Mouse (Mus musculus) cerebellum, adult 18-20 months (tissue): ENCODE data around the gene Etv1.

Experiments used
- DNase-seq, 2 experiments: peaks; one replicate each; pipeline ENCODE4 v3.0.0; 2021

The Etv1 gene

DNA sequence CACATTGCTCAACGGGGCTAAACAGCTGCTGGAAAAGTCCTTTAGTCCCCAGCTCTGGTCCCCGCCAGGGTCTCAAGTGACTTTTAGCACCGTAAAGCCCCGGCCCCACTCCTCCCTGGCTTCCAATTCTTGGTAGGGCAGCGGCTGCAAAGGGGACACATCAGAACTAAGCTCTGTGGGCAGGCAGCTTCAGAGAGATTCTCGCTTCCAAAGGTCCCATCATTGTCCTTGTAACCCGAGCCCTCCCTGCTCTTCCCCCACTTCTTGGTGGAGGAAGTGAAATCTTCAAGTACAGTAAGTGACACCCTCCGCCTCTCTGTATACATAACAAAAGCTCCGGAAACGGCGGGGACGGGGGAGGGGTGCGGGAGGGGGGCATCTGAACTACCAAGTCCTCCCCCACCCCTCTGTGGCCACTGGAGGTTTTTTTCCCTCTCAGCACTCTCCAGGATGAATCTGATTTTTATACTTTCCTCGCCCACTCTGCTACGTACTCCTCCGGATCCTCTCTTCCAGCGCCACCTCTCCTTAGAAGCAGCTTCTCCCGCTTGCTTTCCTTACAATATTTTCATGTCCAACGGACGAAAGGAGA is at the start of gene Etv1:
Gene Etv1, plus strand, starts transcription at position 195 of the 592 bp plus-strand sequence.
- DNase-seq = peak; percentile 45 to 57

DNA sequence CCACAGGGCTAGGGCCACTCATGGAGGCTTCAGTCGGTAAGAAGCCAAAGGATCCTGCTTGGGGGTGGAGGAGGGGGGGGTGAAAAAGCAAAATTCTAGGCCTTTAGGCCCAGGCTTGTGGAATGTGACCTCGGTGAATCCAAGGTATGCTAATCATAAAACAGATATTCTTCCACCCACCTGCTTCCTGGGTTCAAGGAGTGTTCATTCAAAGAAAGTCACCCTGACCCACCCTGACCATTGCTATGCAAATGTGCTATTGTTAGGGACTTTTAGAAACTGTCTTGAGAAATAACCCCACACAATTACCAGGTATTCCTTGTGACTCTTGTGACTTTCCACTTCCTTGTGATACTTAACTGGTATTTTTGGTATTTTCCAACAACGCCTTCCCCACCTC is 49.5 kb upstream of the Etv1 start:
- DNase-seq = no peak

DNA sequence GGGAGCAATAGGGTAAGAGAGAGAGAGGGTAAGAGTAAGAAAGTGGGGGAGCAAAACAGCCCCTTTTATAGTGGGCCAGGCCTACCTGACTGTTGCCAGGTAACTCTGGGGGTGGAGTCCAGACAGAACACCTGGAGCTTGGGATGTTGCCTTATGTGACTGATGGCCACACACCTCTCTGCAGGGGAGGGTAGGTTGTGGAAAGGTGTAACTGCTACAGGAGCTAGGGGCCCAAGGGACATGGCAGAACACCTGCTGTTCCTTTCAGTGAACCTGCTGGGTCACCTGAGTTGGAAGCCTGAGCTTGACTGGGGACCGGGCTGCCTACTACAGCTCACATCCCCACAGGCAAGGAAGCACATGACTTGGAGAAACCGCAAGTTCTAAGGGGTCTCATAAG is 48.4 kb upstream of the Etv1 start:
- DNase-seq = no peak

DNA sequence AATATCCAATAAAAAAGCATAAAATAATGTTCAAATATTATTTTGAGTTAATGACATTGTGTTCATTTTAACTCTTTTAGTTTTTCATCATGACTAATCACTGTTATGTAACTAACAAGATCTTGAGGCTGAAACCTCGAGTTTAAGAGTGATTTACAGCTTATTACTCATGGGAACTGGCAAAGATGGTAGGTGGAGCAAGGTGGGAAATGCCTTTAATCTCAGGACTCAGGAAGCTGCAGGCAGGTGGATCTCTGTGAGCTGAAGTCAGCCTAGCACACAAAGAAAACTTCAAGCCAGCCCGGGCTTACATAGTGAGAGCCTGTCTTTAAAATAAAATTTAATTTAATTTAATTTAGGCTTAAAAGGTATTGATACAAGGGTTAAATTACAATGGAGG is 19.9 kb upstream of the Etv1 start:
- DNase-seq = no peak

DNA sequence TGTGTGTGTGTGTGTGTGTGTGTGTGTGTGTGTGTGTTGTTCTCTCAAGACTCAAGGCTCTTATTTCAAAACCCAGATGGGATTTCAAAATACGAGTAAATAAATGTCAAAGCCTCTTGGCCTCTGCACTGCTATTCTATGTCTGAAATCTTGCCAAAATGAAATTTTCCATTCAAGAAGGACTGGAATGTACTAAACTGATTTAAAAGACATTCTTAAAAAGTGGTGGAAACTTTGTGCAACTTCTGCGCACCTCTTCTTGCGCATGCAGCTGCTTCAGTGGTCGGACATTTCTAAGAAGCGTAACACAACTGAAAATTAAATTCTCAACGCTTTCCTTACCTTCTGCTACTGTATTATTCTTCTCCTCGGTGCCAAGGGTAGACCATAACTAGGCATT is 1.9 kb upstream of the Etv1 start:
- no peak for DNase-seq

DNA sequence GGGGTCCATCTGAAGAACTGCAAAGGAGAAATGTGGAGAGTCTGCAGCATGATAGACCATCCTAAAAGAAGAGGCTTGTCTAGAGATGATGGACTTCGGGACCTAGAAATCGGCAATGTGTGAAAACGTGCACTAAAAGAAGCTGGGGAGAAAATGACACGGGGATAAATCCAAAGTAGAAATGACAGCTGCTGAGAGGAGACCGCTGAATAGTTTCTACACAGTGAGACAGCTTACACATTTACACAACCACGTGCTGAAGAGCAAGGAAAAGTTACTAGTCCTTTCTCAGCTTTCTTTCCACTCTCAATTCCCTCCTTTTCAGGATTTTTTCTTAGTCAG is 1.3 kb upstream of the Etv1 start:
- DNase-seq = no peak

DNA sequence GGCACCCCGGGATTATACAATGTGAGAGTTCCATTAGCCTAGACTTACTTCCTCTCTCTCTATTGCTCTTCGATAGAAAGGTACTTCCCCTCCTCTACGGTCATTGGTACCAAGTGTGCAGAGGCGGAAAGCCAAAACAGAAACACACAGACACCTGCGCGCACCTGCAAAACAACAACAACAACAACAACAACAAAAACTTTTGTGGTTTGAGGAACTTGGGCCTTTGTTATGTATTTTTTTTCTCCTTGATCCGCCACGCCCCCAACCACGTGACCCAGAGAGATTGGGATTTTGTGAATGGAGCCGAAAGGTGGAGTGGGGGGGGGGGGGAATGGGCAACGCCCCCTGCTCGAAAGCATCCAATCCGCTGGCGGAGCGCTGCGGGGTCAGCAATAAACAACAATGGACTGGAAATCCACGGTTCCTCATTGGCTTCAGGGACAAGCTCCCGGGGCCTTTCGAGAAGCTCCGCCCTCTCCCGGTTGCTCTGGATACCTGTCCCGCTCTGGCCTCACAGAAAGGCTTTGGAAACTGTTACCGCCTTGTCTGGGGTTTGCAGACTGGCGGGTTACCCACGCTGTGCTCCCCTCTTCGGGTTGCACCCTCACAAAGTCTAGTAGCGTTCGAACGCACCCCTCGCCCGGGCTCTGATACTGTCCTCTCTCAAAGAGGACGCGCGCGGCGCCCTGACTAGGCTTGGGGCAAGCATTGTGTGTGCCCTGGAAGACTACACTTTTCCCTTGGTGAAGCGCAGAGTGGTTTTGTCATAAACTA is 693 bp upstream of the Etv1 start:
- peak; percentile 87 to 94 for DNase-seq

DNA sequence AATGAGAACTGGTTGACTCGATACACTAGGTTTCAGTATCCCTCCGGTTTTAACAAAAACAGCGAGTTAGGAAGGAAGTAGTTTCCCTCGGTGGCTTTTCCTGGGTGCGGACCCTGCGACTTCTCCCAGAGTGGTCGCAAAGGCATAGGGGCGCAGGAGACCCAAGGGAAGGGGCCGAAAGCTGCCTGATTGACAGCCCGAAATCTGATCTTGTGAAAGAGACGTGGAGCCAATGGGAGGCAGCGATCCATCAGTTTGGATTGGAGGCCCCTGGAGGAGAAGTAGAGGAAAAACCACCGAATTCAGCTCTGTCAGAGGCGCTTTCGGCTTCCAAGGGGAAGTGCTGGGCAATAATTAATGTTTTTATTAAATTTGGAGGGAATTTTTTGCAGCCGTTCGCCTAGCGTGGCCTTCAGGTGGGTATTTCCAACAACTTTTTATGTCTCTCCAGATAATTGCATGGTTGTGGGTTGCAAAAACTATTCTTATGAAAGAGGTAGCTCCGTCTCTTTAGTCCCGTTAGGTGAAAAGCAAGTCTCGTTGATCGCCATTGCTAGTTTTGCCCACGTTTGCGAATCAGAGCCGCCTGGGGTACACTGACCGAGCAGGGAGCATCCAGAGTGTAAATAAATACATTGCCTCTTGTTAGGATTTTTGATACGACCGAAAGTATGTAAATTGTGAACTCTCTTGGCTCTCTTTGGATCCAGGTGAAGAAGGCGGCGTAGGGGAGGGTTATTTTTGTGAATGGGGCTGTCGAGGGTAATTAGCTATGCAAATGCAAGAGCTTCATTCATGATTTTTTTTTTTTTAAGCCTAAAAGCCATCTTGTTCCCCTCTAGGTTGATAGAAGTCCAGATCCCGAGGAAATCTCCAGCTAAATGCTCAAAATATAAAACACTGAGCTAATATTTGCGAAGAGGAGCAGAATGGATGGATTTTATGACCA is 1.1 kb downstream of the Etv1 start:
- DNase-seq = peak; percentile 76 to 79

DNA sequence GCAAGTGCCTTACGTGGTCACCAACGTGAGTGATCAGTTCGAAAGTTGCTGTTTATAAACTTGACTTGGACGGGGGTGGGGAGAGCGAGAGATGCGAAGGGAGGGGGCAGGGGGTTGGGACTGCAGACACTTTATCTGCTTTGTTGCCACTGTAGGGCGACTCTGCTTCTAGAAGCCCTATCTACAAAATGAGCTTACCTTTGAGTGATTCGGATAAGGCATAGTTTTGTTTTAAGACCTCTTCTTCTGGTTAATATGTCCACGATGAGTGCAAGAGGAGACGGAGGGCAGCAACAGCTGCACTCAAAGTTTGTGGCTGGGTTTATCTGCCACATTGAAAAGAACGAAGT is 1.8 kb downstream of the Etv1 start:
- DNase-seq = peak; percentile 72

DNA sequence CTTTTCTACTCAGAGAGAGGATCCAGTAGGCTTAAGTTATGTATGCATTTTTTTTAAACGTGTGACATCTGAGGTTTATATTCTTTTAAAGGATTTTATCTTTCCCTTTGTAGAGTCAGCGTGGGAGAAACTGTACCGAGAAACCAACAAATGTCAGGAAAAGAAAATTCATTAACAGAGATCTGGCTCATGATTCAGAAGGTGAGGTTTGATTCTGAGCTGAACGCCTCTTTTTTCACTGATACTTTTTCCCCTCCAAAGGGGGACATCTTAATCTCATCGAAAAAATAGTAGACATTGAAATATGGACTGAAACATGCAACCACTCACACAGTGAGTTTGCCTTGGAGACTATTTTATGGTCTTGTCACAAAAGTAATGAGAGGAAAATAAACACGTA is 2.5 kb downstream of the Etv1 start:
- no peak for DNase-seq

DNA sequence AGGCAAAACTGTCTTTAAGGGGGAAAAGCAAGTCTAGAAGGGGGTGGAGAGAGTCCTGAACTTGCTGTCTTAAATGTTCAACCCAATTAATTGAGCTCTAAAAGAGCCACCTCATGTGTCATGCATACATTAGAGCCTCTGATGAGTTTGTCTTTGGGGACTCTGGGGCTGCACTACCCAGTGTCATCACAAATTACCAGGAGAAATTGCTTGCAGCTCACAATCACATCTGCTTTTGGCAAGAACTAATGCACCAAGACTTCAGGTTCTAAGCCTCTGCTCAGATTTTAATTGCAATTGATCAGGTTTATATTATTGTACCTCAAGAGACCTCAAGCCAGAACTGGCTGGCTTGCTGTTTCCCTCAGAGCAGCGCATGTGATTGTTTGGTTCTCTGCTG is 4.1 kb downstream of the Etv1 start:
- peak; percentile 25 to 59 for DNase-seq

DNA sequence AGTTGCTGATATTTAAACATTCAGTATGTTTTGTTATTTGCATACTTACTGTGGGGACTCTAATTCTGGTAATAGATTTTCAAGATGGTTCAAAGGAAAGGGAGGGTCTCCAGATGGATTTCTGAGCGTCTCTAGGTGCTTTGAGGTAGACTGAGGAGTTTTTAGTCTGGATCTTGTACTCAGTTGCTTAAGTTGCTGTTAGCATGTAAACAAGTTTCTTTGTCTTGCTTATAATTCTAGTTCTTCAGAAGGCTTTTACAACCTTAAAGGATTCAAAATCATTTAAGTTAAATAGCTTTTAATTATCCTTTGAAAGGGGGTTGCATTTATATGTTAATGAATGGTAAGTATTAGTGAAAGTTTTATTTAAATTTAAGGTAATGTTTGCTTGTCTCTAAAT is 5.0 kb downstream of the Etv1 start:
- DNase-seq = no peak

DNA sequence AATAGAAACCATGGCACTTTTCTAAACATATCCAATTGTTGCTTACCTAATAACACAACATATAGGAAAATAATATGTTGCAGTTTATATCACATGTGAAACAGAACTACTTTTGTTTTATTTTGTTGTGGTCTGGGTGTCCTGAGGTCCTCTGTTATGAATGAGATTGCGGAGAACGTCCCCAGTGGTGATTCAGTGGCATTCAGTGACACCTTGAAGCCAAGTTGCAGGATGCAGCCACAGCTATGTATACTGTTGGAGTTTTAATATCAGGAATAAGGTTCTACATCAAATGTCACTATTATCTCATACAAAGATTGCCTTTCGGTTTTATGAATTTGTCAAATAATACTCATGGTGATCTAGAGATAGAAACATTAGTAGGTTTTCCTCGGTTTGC is 7.4 kb downstream of the Etv1 start:
- DNase-seq = peak; percentile 49 to 53

DNA sequence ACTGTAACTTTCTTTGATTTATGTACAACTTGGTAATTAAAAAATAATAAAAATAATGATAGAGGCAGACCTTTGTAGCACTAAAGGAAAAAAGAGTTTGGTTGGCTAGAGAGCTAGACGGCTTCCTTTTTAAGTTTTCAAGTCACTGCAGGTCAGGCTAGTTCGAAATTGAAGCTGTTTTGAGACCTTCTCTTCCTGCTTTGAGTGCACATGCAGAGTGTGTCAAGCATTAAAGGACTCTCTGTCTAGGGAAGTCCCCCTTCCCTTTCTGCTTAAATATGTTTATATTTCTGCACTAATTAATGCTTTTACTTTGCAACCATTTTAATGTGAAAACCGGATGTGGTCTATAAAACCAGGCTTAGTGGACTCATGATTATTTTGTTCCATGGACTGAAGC is 8.5 kb downstream of the Etv1 start:
- no peak for DNase-seq

DNA sequence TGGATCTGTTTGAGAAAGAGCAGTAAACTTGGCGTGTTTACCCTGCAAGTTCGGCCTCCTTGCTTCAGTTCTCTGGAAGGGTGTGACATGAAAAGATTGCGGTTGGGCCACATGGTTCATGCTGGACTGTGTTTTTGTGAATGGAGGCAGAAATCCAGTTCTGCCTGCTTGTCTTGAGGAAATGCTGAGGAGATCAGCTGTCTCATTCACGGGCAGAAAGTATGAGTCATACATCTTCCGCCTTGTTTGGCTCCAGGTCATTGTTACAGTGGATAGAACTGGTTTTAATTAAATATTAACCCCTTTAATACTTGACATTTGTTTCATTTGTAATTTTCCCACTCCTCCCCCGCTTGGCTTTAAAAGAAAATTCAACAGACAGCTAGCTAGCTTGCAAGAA is 9.4 kb downstream of the Etv1 start:
- peak; percentile 66 to 69 for DNase-seq

DNA sequence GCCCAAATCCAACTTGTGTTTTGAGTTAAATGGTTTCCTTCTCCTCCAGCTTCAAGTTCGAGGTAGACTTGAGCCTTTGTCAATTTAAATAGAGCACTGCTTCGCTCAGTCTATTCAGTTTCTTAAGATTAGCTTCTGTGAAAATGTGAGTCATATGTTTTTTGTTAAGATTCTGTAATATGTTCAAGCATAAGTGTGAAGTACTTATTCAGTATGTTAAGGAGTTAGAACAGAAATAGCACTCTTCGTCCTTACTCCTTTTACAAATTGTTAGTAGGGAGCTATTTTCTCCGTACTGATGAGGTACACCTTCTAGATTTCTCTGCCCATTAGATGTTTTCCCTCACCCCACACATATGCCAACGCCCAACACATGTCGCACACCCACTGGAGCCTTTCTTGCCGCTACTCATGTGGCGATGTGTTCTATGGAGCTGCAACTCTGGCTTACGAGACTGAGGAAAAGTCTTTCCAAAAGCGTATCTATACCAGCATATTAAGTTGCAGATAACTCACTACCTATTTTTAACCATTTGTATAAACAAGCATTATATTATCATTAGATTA is 10.7 kb downstream of the Etv1 start:
- DNase-seq = peak in 1 of 2 experiments; percentile 33

DNA sequence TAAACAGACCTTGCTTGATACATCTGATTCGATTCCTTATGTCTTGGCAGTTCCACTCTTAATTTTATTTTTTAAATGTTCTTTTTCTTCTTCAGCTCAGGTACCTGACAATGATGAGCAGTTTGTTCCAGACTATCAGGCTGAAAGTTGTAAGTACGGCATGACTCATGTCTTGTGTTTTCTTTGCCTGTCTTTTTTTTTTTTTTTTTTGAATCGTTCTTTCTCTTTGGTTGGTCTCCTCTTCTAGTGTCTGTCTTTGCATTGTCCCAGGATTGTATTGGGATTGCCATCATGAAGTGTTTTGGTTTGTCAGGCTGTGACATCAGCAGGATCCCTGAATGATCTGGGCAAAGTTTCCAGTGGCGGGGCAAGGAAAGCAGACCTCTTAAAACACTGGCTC is 13.9 kb downstream of the Etv1 start:
- DNase-seq = no peak

DNA sequence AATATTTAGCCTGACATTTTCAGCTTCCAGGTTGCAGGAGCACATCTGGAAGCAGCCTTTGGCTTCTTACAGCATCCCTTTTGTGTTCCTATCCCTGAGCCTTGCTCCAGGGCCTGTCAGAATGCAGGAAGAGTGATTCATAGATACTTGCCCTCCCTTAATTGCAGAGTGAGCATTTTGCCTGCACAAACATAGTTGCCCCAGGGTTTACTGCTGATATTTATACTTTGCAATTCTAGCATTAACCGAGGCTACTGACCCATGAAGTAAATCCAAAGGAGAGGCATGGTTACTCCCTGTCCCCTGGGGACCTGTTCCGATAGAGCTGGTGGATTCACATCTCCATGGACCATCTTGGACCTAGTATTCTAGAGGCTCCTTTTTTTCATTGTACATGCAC is 14.5 kb downstream of the Etv1 start:
- DNase-seq = no peak

DNA sequence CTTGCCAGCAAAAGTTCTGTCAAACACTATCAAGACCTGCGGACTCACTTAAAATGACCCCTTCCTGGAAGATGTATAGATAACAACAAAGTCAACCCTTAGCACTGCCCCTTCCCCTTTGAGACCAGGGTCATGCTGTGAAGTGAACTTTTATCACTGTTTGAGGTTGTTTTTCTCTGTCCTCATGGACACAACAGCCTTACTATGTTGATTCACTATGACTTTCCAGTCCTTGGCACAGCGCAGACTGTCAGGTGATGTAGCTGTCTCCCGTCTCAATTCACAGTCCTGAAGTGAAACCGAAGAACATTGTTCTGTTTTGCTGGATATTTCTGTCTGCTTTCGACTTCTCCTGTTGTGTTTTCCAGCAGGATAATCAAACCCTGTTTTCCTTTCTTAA is 27.9 kb downstream of the Etv1 start:
- peak; percentile 68 to 69 for DNase-seq

DNA sequence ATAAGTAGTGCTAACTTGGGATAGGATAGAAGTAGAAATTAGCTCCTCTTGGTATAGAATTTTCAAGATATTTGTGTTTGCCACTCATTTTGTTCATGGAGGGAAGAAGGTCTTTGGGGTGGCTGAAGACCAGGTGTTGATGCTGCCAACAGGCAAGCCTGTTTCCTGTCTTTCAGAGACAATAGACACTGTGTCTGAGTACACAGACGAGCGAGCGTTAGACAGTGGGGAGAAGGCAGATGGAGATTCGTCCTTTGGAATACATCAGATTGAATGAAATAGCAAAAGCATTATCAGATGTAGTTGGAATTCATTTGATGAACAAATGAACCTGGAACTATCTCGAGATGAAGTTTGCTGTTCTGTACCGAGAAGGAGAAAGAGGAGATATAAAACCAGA is 33.2 kb downstream of the Etv1 start:
- peak in 1 of 2 experiments; percentile 47 for DNase-seq

DNA sequence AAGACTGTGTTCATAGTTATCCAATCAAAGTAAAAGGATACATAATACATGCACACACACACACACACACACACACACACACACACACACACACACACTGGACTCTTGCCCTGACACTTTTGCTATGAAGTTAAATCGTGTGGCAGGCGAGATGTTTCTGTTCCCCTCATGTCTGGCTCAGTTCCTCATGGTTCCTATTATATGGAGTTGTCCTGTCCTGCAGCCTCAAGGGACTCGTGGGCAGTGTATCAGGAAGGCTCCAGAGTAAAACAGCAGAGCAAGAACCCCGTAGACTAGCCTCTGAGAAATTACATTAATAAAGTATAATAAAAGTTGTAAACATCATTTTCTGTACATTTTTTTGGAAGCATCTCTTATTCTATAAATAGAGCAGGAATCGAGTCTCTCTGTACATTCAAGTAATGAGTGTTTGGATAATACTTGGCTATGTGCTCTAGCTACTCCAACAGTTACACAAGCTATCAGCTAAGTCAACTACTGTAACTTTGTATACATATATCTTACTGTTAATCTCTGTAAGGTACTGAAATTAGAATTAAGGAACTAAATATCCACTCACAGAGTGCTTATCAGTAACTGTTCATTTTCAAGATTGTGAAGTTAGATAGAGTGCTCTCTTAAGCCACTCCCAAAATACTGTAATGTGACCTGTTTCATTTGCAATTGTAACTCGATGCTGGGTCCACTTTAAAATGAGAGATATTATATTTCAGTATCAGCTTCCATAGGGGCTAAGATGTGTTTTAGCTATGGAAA is 35.0 kb downstream of the Etv1 start:
- DNase-seq = no peak

DNA sequence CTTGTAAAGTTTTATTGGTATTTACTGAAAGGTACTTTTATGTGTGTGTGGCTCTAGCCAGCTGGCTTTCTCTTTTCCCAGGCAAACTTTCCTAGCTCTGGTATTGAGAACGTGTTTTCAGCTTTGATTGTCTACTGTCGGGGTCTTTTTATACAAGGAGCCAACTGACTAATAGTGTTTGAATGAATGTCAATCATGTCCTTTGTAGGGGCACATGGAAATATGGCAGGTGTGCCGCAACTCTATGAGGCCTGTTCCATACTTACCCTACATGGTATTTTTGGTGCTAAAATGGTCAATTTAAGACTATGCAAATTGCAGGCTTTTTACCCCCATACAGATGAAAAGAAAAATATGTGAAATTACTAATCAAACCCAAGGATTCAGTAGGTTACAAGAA is 37.1 kb downstream of the Etv1 start:
- no peak for DNase-seq

DNA sequence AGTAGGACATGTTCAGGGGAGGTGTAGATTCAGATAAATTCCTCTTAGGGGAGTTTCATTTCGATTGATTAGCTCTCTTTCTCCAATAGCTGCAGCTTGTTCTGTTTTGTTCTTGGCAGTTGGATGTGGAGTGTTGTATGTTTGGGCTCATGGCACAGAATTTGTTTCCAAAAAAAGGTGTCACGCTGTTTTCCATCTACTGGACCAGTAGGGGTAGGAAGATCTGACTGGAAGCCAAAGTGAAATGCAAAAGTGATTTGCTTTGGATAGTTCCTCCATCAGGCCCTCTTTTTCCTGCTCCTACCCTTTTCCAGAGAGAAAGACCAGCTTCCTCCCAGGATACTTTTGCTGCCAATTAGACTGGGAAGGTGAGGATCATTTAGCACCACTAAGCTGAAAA is 39.1 kb downstream of the Etv1 start:
- peak; percentile 64 to 73 for DNase-seq
